Mouse (Mus musculus) urinary bladder, adult 2 months (tissue): Measurements from ENCODE around the gene Nav2. TPM values are rescaled to one million over a fixed set of nuclear protein-coding genes. Genes with fewer than 3 reads are reported as not detected.

ENCODE experiments used
- DNase-seq: peaks from one replicate; pipeline ENCODE4 v3.0.0; 2022; ENCODE audit warnings: low spot score
- polyA plus RNA-seq: library from polyadenylated mRNA; depleted of rRNA; stranded (reverse); fragments of >200 nt; gene quantifications from 2 replicates; pipeline ENCODE4 v1.2.3, GENCODE M21; 2012

The Nav2 gene
- polyA plus RNA-seq, 1 experiment: 4.6 TPM

DNA sequence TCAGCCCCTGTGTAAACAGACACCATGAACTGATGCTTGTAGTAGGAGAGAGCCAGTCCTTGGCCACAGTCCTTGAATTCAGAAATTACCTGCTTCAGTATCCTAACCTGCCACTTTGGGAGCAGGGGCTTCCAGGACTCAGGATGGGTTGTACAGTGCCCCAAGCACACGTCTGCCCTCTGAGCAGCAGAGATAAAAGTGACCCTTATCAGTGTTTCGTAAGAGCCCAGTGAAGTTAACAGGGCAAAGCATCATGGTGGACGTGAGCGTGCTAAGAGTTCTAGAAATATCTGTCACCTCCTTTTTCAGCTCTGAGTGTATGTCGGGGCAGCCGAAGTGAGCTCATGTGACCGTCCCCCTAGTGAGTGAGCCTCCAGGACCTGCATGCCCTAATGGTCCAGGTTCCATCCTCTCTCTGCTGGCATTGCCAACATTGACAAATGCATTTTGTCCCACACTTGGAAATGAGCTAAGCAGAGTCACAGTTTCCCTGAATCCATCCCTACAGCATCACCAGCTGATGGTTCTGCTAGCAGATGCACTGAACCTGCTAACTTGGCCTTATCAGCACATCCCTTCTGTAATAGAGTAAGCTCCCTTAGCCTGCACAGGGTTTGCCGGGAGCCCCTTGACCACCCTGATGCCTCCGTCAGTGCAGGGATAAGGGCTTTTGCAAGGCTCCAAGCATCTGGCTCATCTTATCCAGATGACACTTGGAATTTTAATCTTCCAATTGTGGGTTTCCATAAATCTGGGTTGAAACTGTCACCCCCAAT lies 418.6 kb downstream of the Nav2 start:
- no peak for DNase-seq

- no peak for DNase-seq
Measured at GRCm38 (mm10) chr7:49330181-49330580, 421.7 kb downstream of the Nav2 start.

GRCm38 (mm10) chr7:49331939-49332338 lies 423.4 kb downstream of the Nav2 start:
- no peak for DNase-seq

DNA sequence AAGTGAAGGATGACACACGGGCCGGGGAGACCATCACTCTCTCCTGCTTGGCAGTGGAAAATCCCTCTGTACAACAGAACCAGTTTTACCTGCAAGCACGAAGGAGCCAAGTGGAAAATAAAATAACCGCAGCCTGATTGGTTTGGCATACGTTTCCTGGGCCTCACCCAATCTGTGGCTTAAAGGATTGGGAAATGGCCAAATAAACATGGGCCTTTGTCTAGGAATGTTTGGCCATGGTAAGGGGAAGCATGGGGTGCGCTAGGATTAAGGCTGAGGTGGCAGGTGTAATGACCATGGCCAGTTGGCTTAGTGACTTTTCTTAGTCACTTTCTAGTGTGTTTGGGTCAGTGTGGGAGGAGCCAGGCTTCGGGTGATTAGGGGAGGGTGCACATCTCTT lies 424.1 kb downstream of the Nav2 start:
- no peak for DNase-seq

DNA sequence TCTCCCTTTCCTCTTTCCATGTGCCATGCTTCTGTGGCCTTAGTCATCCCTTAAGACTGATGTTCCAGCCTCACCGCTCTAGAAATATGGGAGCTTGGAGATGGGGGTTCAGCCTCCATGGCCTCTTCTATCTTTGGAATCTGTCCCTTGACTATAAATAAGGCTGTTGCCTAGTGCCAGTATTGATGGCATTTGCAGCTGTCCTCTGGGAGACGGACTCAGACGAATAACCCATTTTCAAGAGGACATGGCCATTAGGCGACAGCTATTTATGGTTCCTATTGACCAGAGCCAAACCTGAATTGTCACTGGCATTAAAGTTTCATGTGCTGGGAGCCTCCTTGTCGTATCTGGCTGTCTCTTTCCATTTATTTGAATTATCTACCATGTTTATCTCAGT lies 425.6 kb downstream of the Nav2 start:
- no peak for DNase-seq

GRCm38 (mm10) chr7:49335056-49335455 lies 426.5 kb downstream of the Nav2 start:
- no peak for DNase-seq

DNA sequence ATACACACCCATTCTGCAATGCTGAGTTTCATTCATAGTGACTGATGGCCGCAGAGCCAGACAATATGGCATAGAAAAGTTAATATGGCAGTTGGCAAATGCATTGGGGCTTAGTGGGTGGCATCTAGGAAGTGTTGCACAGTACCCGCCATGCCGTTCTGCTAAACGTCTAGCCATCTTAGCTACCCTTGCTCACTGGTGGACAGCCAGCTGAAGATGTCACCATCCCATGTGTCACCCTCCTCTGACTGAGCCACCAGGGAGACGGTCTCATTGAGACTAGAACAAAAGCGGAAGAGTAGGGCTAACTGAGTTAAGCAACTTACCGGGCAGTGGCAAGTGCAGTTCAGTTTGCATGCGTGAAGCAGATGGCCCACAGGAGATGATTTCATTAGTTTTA lies 428.2 kb downstream of the Nav2 start:
- no peak for DNase-seq

- no peak for DNase-seq
Measured at GRCm38 (mm10) chr7:49337710-49338109, 429.2 kb downstream of the Nav2 start.

DNA sequence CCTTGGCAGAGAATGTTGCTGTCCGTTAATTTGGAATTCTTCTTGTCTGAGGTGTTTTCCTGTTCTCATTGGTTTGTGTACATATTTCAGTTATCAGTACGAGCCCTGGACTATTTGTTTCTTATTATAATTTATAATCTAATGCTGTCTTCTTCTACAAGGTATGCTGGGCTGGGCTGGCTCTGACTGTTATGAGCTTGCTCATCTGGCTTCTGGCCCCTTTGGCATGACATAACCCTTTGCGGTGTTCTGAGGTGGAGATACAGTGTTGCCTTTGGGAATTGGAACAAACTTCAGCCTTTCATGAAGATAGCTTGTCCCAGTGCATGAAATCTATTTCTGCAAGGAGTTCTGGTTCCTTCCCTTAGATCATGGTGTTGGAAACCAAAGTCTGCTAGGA lies 431.4 kb downstream of the Nav2 start:
- DNase-seq: no peak

- DNase-seq: no peak
Measured at GRCm38 (mm10) chr7:49341151-49341918, 432.8 kb downstream of the Nav2 start.

DNA sequence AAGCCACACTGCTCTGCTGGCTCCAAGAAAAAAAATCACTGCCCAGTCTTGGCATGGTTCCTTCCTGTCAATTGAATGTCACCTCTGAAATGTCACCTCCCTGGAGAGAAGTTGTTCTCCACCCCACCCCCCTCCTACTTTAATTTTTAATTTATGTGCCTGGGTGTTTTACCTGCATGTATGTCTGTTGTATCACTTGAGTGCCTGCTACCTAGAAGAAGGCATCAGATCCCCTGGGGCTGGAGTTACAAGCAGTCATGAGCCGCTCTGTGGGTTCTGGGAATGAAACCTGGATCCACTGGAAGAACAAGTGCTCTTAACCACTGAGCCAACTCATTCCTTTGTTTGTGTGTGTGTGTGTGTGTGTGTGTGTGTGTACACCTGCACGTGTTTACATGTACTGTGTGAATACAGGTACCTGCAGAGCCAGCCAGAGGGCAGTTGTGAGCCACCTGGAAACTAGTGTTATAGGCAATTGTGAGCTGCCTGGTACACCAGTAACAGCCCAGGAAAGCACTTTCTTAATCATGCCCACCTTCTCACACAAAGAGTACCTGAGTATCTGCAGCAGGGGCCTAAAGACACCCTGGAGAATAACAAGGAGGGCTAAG lies 433.5 kb downstream of the Nav2 start:
- DNase-seq: no peak

DNA sequence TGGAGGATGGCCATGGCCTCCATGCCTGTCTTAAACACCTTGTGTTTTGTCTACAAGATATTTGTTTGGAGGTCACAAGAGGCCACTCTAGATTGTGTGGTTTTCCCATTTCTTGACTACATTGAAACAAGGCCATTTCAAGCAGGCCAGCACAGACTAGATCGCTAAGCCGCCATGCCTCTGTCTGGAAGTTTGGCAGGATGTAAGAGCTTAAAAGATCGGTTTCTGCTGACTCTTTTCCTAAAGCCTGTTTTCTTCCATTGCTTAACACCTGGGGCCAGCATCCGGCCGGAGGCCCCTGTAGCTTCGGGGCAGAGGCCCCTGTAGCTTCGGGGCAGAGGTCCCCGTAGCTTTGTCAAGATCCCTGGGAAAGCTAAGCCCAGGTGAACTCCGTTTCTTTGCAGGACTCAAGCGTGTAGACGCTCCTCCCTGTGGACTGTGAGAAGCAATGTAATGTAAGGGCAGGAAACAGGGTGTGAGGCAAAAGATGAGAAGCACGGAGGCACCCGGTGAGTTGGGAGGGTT lies 434.1 kb downstream of the Nav2 start:
- DNase-seq: no peak

- no peak for DNase-seq
Measured at GRCm38 (mm10) chr7:49343081-49343600, 434.6 kb downstream of the Nav2 start.

DNA sequence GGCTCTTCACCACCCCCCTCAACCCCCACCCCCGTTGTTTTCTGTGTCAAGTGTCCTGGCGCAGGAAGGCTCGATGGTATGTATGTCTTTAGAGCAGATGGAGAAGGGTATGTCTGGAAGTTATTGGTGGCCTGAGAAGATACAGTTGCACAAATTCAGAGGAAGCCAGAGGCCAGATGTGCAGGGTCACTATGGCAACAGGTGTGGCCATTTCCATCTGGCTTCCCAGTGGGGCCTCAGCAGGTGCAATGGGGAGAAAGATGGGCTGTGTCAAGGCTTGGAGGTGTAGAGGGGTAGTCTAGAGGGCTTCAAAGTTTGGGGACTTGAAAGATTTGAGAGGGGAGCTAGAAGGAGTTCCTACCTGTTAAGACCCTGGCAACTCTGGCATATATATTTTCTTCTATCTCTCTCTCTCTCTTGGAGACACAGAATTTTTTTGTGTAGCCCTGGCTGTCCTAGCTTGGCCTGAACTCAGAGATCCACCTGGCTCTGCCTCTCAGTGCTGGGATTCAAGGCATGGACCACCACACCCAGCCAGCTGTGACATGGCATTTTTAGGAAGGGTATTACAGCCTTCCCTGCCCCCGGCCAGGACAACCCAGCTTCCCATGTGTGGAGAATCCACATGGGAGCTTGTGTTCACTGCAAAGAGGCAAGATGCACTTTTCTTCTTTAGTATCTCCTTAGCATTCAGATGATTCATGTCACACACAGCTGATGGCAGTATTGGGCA lies 435.4 kb downstream of the Nav2 start:
- no peak for DNase-seq

- no peak for DNase-seq
Measured at GRCm38 (mm10) chr7:49347338-49348272, 439.1 kb downstream of the Nav2 start.

DNA sequence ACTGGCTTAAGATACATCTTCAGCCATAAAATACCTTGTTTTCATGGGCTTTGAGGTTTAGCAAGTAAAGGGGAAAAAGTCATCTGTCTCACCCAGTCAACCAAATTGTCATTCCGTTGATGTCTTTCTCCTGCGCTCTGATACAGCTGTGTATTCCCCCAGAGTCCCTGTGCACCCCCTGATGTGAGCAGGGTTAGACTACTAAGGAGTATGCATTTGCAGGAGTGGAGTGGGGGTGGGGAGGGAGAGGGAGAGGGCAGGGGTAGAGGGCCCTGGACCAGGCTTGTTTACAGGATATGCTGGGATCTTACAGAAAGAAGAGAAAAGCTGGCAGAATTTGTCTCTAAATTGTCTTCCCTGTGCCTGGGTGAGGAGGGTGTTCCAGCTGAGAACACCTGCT lies 440.1 kb downstream of the Nav2 start:
- DNase-seq: no peak

GRCm38 (mm10) chr7:49350321-49351007 lies 441.9 kb downstream of the Nav2 start:
- no peak for DNase-seq

DNA sequence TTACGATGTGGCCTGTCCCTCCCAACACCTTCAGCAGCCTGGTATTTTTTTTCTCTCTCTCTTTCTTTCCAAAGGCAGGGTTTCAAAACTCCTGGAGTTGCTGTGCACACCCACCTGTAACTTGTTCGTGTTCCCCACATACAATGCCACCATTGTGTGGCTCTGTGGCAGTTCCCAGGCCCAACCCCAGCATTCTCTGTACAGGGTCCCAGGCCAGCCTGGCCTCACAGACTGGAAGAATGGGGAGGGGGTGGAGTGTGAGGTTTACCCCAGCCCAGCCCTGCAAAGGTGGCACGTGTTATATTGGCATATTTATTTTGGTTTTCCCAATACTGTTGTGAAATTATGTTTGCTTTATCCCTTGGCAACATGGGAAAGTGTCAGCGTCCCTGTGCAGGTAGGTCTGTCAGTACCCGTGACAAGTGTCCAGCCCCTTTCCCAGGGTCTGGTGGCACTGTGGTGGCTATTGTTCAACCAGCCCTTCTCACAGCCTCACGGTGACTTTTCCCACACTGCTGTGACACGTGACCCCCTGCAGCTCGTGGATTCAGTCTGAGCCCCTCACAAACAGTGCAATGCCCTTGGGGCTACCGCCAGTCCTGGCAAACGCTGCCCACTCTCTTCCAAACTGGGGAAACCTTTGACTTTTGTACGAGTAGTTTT lies 443.2 kb downstream of the Nav2 start:
- DNase-seq: no peak

DNA sequence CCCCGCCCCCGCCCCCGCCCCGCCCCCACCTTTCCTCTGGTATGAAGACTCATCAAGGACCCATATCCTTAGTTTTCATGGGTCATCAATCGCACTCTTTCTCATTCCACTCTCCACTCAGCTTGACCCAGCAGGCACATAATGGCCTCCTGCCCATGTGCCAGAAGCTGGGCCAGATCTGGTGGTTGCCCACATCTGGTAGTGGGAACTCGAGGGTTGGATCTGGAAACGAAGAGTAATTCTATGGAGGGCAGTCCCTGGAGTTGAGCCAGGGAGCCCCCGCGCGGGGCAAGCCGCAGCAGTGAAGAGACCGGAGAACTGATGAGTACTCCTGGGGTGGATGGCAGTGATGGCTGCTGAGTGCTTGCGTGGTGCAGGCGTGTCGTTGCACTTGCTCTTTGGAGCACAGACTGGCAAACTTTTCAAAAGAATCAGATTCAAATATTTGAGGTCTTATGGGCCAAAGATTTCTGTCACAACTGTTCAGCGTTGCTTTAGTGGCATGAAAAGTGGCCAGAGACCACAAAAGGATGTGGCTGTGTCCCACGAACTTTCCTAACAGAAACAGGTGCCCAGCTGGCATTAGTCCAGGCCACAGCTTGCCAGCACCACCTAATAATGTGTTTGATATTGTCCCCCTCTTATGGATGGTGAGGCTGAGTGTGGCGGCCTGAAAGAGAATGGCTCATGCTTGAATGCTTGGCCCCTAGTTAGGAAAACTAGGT lies 449.1 kb downstream of the Nav2 start:
- DNase-seq: no peak
